Mouse (Mus musculus) hindbrain, embryonic 15.5 days (tissue): ENCODE results near the gene Pla2g1b. TPM values are rescaled to one million over a fixed set of nuclear protein-coding genes. Genes with fewer than 3 reads are reported as not detected.
A peak's percentile ranks its signal among the peaks of the same experiment; 100 is the strongest.
"Not testable (repeated sequence)": the region's sequence is repeated elsewhere in the genome, so short reads cannot be mapped to it uniquely, and the experiment has no call there.

ENCODE experiments used
- ATAC-seq: fragments of 200-750 bp; cut with Nextera tagmentation; 2 replicates; pipeline ENCODE4 v1.8.0; 2017; ENCODE audit warnings: low read depth, moderate number of reproducible peaks, moderate TSS enrichment; ENCODE audit not compliant: low FRiP score
- H3K27ac ChIP-seq: fragments of 300-500 bp; sonication (generic); replicated peaks from 2 replicates; pipeline ENCODE4 v1.5.1; 2015; ENCODE audit warnings: mild to moderate bottlenecking, inconsistent platforms
- H3K27me3 ChIP-seq: fragments of 300-500 bp; sonication (generic); 2 replicates; pipeline ENCODE4 v1.6.1; 2015; ENCODE audit warnings: control low read depth, inconsistent platforms
- H3K36me3 ChIP-seq: fragments of 300-500 bp; sonication (generic); 2 replicates; pipeline ENCODE4 v1.6.1; 2015; ENCODE audit warnings: control low read depth, inconsistent platforms
- H3K4me1 ChIP-seq: fragments of 300-500 bp; sonication (generic); replicated peaks from 2 replicates; pipeline ENCODE4 v1.6.1; 2015; ENCODE audit warnings: control low read depth, inconsistent platforms
- H3K4me2 ChIP-seq: fragments of 300-500 bp; sonication (generic); 2 replicates; pipeline ENCODE4 v1.6.1; 2015; ENCODE audit warnings: moderate library complexity, mild to moderate bottlenecking, inconsistent platforms
- H3K4me3 ChIP-seq: fragments of 300-500 bp; sonication (generic); 2 replicates; pipeline ENCODE4 v1.5.1; 2015; ENCODE audit warnings: mild to moderate bottlenecking, inconsistent platforms
- H3K9ac ChIP-seq: fragments of 300-500 bp; sonication (generic); 2 replicates; pipeline ENCODE4 v1.6.1; 2015; ENCODE audit warnings: inconsistent platforms
- H3K9me3 ChIP-seq: fragments of 300-500 bp; sonication (generic); 2 replicates; pipeline ENCODE4 v1.6.1; 2016; ENCODE audit warnings: control low read depth, inconsistent platforms
- WGBS: fragments of 180-500 bp; shearing (Covaris S2); methylation state at CpG from one replicate; pipeline ENCODE4 v1.1.7; 2015; 5-methylcytosine and 5-hydroxymethylcytosine counted together
- polyA plus RNA-seq: library from polyadenylated mRNA; unstranded; fragments of >200 nt; fragmentation: Nextera tagmentation; extraction: Ambion mirVana; gene quantifications from 2 replicates; pipeline ENCODE4 v1.2.1, GENCODE M21; 2015

The Pla2g1b gene
- polyA plus RNA-seq, 1 experiment from 2014 or later, result not detected

- Histone ChIP-seq H3K27me3 (no peaks in the 10 kb centered on the region), H3K36me3 (no peaks in the 10 kb centered on the region; the same call in 1 of the 2 replicates), H3K9me3 (no peaks in the 10 kb centered on the region), H3K27ac (peak overlapping the region; percentile 99), H3K4me3 (peak overlapping the region; percentile 32), H3K4me2 (peak overlapping the region; percentile 60), H3K9ac (peak overlapping the region; percentile 63), H3K4me1 (peaks cover 88% of the 10 kb centered on the region)
- ATAC-seq, result no peak
- 14% methylated on average over 15 of the region's 15 CpGs for WGBS
Observed at GRCm38 (mm10) chr5:115434853-115435754, 31.0 kb upstream of the Pla2g1b start.

DNA sequence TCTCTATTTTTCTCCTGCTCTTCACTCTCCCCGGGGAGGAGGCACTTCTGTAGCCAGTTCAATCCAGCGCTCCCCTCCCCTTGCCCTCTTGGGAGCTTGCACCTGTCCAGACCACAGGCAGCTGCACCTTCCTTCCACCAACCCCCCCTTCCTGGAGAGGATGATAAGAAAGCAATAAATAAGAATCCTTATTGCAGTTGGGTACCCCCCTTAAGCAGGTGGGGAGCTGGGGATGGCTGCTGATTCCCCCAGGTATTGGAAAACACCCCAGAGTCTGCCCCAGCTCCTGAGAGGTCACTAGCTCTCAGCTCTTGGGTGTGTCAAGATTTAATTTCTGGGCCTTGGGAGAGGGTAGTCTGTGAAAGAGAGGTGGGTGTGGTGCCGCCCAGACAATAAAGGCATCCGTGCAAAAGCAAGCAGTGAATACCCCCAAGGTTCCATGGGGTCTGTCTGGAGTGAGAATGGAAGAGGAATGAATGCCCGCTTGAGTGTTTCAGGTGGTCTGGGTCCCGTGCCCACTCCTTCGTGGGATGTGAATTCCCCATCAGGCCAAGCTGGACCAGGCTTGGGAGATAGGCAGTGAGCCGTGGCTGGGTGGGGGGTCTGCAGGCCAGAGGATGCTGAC, 30.2 kb upstream of the Pla2g1b start:
- no peaks in the 10 kb centered on the region; the same call in 1 of the 2 replicates for H3K36me3 ChIP-seq
- H3K27me3 ChIP-seq, result no peaks in the 10 kb centered on the region
- peak overlapping the region; percentile 63 for H3K9ac ChIP-seq
- 8% methylated on average over 8 of the region's 8 CpGs for WGBS
- peak overlapping the region; percentile 99 for H3K27ac ChIP-seq
- peak overlapping the region; percentile 60 for H3K4me2 ChIP-seq
- H3K4me3 ChIP-seq, result peak overlapping the region; percentile 32
- H3K4me1 ChIP-seq, result peaks cover 84% of the 10 kb centered on the region
- H3K9me3 ChIP-seq, result no peaks in the 10 kb centered on the region
- no peak for ATAC-seq

- peak overlapping the region; percentile 60 for H3K4me2 ChIP-seq
- H3K4me3 ChIP-seq, result peak overlapping the region; percentile 32
- 0% methylated on average over 37 of the region's 43 CpGs for WGBS
- H3K4me1 ChIP-seq, result peaks cover 80% of the 10 kb centered on the region
- peak overlapping the region; percentile 63 for H3K9ac ChIP-seq
- H3K36me3 ChIP-seq, result no peaks in the 10 kb centered on the region; the same call in 1 of the 2 replicates
- H3K27me3 ChIP-seq, result no peaks in the 10 kb centered on the region
- ATAC-seq, result peak; percentile 92
- H3K27ac ChIP-seq, result peak overlapping the region; percentile 99
- H3K9me3 ChIP-seq, result no peaks in the 10 kb centered on the region
Observed at GRCm38 (mm10) chr5:115436421-115437124, 29.5 kb upstream of the Pla2g1b start.

GRCm38 (mm10) chr5:115437242-115437944, 28.7 kb upstream of the Pla2g1b start:
- WGBS, result 25% methylated on average over 7 of the region's 7 CpGs

DNA sequence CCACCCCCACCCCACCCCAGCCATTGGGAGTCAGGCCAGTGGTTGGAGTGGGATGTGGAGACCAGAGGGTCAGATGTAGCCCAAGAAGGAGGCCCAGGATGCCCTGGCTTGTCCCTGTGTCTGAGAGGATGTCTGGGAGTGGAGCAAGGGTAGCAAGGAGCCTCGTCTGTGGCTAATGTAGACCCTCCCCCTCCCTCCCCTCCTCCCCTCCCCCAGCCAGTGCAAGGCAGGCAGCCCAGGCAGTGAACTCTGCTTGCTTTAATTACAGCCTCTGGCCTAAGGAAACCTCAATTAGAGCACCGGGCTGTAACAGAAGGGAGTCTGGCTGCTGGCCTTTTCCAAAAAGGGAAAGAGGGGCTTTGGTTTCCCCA, 28.1 kb upstream of the Pla2g1b start:
- Histone ChIP-seq H3K9ac (no peak overlapping the region), H3K27me3 (no peaks in the 10 kb centered on the region), H3K4me1 (peaks cover 66% of the 10 kb centered on the region), H3K4me3 (no peak overlapping the region), H3K27ac (peak overlapping the region; percentile 99), H3K9me3 (no peaks in the 10 kb centered on the region), H3K4me2 (no peak overlapping the region), H3K36me3 (peaks cover 11% of the 10 kb centered on the region)
- no peak for ATAC-seq
- 8% methylated on average over 2 of the region's 2 CpGs for WGBS

More at GRCm38 (mm10) chr5:115437242-115437944, 28.7 kb upstream of the Pla2g1b start:
- peak overlapping the region; percentile 63 for H3K9ac ChIP-seq
- ATAC-seq, result no peak
- H3K9me3 ChIP-seq, result no peaks in the 10 kb centered on the region
- H3K4me3 ChIP-seq, result peak overlapping the region; percentile 32; the same call in 1 of the 2 replicates
- peak overlapping the region; percentile 60 for H3K4me2 ChIP-seq
- peaks cover 72% of the 10 kb centered on the region for H3K4me1 ChIP-seq
- H3K27me3 ChIP-seq, result no peaks in the 10 kb centered on the region
- H3K36me3 ChIP-seq, result peaks cover 6% of the 10 kb centered on the region
- peak overlapping the region; percentile 99 for H3K27ac ChIP-seq

DNA sequence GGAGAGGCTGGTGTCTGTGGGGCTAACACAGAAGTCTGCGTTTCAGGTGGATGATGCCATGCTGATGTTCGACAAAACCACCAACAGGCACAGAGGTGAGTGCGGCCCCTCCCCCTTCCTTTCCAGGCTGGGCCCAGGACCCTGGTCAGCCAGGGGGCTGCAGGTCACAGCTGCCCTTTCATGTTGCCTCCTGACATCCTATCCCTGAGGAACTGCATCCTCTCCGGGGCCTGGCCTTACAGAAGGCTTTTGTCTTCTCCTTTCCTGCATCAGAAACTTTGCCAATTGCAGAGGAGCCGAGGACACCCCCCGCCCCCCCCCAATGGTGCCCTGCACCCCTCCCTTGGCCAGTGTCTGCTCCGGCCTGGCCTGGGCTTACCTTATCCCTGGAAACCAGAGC, 27.4 kb upstream of the Pla2g1b start:
- Histone ChIP-seq H3K27ac (peak overlapping the region; percentile 99), H3K4me1 (peaks cover 60% of the 10 kb centered on the region), H3K36me3 (peaks cover 19% of the 10 kb centered on the region), H3K9ac (no peak overlapping the region), H3K9me3 (no peaks in the 10 kb centered on the region), H3K27me3 (no peaks in the 10 kb centered on the region), H3K4me2 (peak overlapping the region; percentile 18), H3K4me3 (no peak overlapping the region)
- ATAC-seq, result no peak
- WGBS, result 29% methylated on average over 7 of the region's 7 CpGs

- H3K36me3 ChIP-seq, result peaks cover 44% of the 10 kb centered on the region
- no peak overlapping the region for H3K4me2 ChIP-seq
- H3K27ac ChIP-seq, result 0 out of 2 replicates have a peak overlapping the region, but pooled peaks have one; percentile 1
- no peak for ATAC-seq
- no peak overlapping the region for H3K9ac ChIP-seq
- peaks cover 33% of the 10 kb centered on the region for H3K4me1 ChIP-seq
- H3K27me3 ChIP-seq, result no peaks in the 10 kb centered on the region
- no peaks in the 10 kb centered on the region for H3K9me3 ChIP-seq
- H3K4me3 ChIP-seq, result no peak overlapping the region
- 33% methylated on average over 14 of the region's 14 CpGs for WGBS
Observed at GRCm38 (mm10) chr5:115441205-115441849, 24.7 kb upstream of the Pla2g1b start.

- H3K9ac ChIP-seq, H3K4me2 ChIP-seq, H3K4me3 ChIP-seq, H3K27me3 ChIP-seq, H3K9me3 ChIP-seq, ATAC-seq, H3K27ac ChIP-seq: not testable (repeated sequence)
- peaks cover 20% of the 10 kb centered on the region for H3K4me1 ChIP-seq
- peaks cover 52% of the 10 kb centered on the region for H3K36me3 ChIP-seq
- WGBS, result 74% methylated on average over 5 of the region's 5 CpGs
Observed at GRCm38 (mm10) chr5:115442663-115443062, 23.4 kb upstream of the Pla2g1b start.

- H3K4me1 ChIP-seq, result peaks cover 6% of the 10 kb centered on the region
- H3K36me3 ChIP-seq, result peaks cover 56% of the 10 kb centered on the region
- no peak overlapping the region for H3K9ac ChIP-seq
- H3K4me3 ChIP-seq, result no peak overlapping the region
- ATAC-seq, result no peak
- H3K27ac ChIP-seq, result no peak overlapping the region
- H3K4me2 ChIP-seq, result no peak overlapping the region
- H3K9me3 ChIP-seq, result no peaks in the 10 kb centered on the region
- H3K27me3 ChIP-seq, result no peaks in the 10 kb centered on the region
- 77% methylated on average over 11 of the region's 11 CpGs for WGBS
Observed at GRCm38 (mm10) chr5:115444130-115444529, 21.9 kb upstream of the Pla2g1b start.

DNA sequence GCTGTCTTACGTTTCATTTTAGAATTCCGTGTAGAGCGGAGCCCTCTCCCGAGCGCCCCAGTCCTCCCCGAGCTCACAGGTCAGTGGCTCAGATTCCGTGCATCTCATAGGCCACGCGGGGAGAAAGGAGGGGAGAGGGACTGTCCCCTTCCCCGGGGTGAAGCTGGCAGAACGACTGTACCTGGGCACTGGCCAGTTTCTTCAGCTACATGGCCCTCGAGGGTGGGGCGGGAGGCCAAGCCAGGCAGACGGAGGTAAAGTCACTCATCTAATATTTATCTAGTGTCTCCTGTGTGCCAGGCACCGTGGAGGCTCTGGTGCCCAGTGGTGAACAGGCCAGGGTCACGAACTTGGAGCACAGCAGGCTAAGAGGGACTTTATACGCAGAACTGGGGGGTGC, 19.0 kb upstream of the Pla2g1b start:
- no peak for ATAC-seq
- H3K27ac ChIP-seq, result no peak overlapping the region

GRCm38 (mm10) chr5:115449247-115449646, 16.8 kb upstream of the Pla2g1b start:
- H3K4me1 ChIP-seq, result no peaks in the 10 kb centered on the region
- no peak overlapping the region for H3K27ac ChIP-seq
- 89% methylated on average over 3 of the region's 3 CpGs for WGBS
- no peak overlapping the region for H3K4me2 ChIP-seq
- H3K27me3 ChIP-seq, result no peaks in the 10 kb centered on the region
- no peak for ATAC-seq
- peaks cover 62% of the 10 kb centered on the region for H3K36me3 ChIP-seq
- no peak overlapping the region for H3K9ac ChIP-seq
- H3K9me3 ChIP-seq, result no peaks in the 10 kb centered on the region
- no peak overlapping the region for H3K4me3 ChIP-seq

More for the DNA sequence above, 19.0 kb upstream of the Pla2g1b start:
- Histone ChIP-seq H3K9ac (no peak overlapping the region), H3K36me3 (peaks cover 70% of the 10 kb centered on the region), H3K4me3 (no peak overlapping the region), H3K4me1 (no peaks in the 10 kb centered on the region), H3K27me3 (no peaks in the 10 kb centered on the region), H3K4me2 (no peak overlapping the region), H3K9me3 (no peaks in the 10 kb centered on the region)
- WGBS, result 76% methylated on average over 17 of the region's 17 CpGs
